Mouse (Mus musculus) limb, embryonic 14.5 days (tissue): ENCODE results near the gene Myoz2. TPM values are rescaled to one million over a fixed set of nuclear protein-coding genes. Genes with fewer than 3 reads are reported as not detected.

ENCODE experiments used
- ATAC-seq: fragments of 200-750 bp; cut with Nextera tagmentation; 2 replicates; pipeline ENCODE4 v1.8.0; 2017; ENCODE audit warnings: low read depth, moderate number of reproducible peaks, moderate TSS enrichment; ENCODE audit not compliant: low FRiP score
- DNase-seq: peaks from one replicate; pipeline ENCODE4 v3.0.0-alpha.2; 2015; ENCODE audit warnings: low spot score
- H3K27ac ChIP-seq: fragments of 300-500 bp; sonication (generic); replicated peaks from 2 replicates; pipeline ENCODE4 v1.5.1; 2014; ENCODE audit warnings: low read depth, mild to moderate bottlenecking, low read length, moderate library complexity, mixed read lengths
- H3K27me3 ChIP-seq: fragments of 300-500 bp; sonication (generic); 2 replicates; pipeline ENCODE4 v1.6.1; 2014; ENCODE audit warnings: low read length, mixed read lengths; ENCODE audit not compliant: control insufficient read depth, insufficient read depth
- H3K36me3 ChIP-seq: fragments of 300-500 bp; sonication (generic); 2 replicates; pipeline ENCODE4 v1.6.1; 2014; ENCODE audit warnings: mild to moderate bottlenecking, low read length, moderate library complexity, mixed read lengths; ENCODE audit not compliant: control insufficient read depth, insufficient read depth
- H3K4me1 ChIP-seq: fragments of 300-500 bp; sonication (generic); 2 replicates; pipeline ENCODE4 v1.6.1; 2014; ENCODE audit warnings: antibody characterized with exemption, low read length, mixed read lengths; ENCODE audit not compliant: control insufficient read depth, insufficient read depth
- H3K4me2 ChIP-seq: fragments of 300-500 bp; sonication (generic); replicated peaks from 2 replicates; pipeline ENCODE4 v1.6.1; 2014; ENCODE audit warnings: low read depth, mild to moderate bottlenecking, low read length, moderate library complexity; ENCODE audit not compliant: severe bottlenecking
- H3K4me3 ChIP-seq: fragments of 300-500 bp; sonication (generic); replicated peaks from 2 replicates; pipeline ENCODE4 v1.5.1; 2014; ENCODE audit warnings: low read length
- H3K9ac ChIP-seq: fragments of 300-500 bp; sonication (generic); 2 replicates; pipeline ENCODE4 v1.6.1; 2014; ENCODE audit warnings: mild to moderate bottlenecking, low read depth, low read length, moderate library complexity; ENCODE audit not compliant: severe bottlenecking
- H3K9me3 ChIP-seq: fragments of 300-500 bp; sonication (generic); 2 replicates; pipeline ENCODE4 v1.6.1; 2016; ENCODE audit warnings: low read length; ENCODE audit not compliant: control insufficient read depth
- POLR2A ChIP-seq: fragments of 200-500 bp; IDR thresholded peaks from 2 replicates; pipeline ENCODE4 v1.8.0; 2012; ENCODE audit warnings: inconsistent platforms, mild to moderate bottlenecking, moderate library complexity, borderline replicate concordance; ENCODE audit not compliant: insufficient read depth, insufficient read length; ENCODE audit errors: extremely low read depth
- WGBS: fragments of 180-500 bp; shearing (Covaris S2); extraction: QIAGEN DNeasy Blood & Tissue Kit; methylation state at CpG from one replicate; pipeline ENCODE4 v1.1.7; 2014; 5-methylcytosine and 5-hydroxymethylcytosine counted together
- polyA plus RNA-seq, 2 experiments: library from polyadenylated mRNA; depleted of rRNA in 1 of 2; stranded (reverse) in 1 of 2; unstranded in 1 of 2; fragments of >200 nt; fragmentation: Nextera tagmentation in 1 of 2; extraction: Ambion mirVana in 1 of 2; gene quantifications; 2 replicates each; pipeline versions ENCODE4 v1.2.1 to v1.2.3; 2012 to 2014

Myoz2 gene
- polyA plus RNA-seq, 2 experiments: 20.2 to 34.6 TPM

- Histone ChIP-seq H3K4me3 (no peak overlapping the region), H3K36me3 (no peaks in the 10 kb centered on the region), H3K27me3 (no peaks in the 10 kb centered on the region), H3K4me2 (no peak overlapping the region), H3K4me1 (no peaks in the 10 kb centered on the region), H3K27ac (no peak overlapping the region), H3K9me3 (no peaks in the 10 kb centered on the region), H3K9ac (no peak overlapping the region)
- WGBS: 90% methylated on average over 14 of the region's 14 CpGs
- ATAC-seq (no peak), DNase-seq (no peak)
- TF ChIP-seq POLR2A: no peak
Observed at GRCm38 (mm10) chr3:123013476-123013875, 21.3 kb downstream of the Myoz2 start.

GRCm38 (mm10) chr3:123009417-123009816 lies 25.4 kb downstream of the Myoz2 start:
- no peaks in the 10 kb centered on the region for H3K4me1 ChIP-seq
- TF ChIP-seq POLR2A: no peak
- H3K9ac ChIP-seq: no peak overlapping the region
- H3K4me3 ChIP-seq: no peak overlapping the region
- DNase-seq: no peak
- no peaks in the 10 kb centered on the region for H3K9me3 ChIP-seq
- H3K36me3 ChIP-seq: no peaks in the 10 kb centered on the region
- WGBS: 67% methylated on average over 6 of the region's 6 CpGs
- H3K27ac ChIP-seq: no peak overlapping the region
- ATAC-seq: no peak
- no peaks in the 10 kb centered on the region for H3K27me3 ChIP-seq
- no peak overlapping the region for H3K4me2 ChIP-seq

- Histone ChIP-seq H3K4me3 (no peak overlapping the region), H3K36me3 (no peaks in the 10 kb centered on the region), H3K9ac (no peak overlapping the region), H3K27me3 (no peaks in the 10 kb centered on the region), H3K9me3 (no peaks in the 10 kb centered on the region), H3K27ac (no peak overlapping the region), H3K4me2 (no peak overlapping the region), H3K4me1 (no peaks in the 10 kb centered on the region)
- no peak for TF ChIP-seq POLR2A
- DNase-seq: no peak
- no peak for ATAC-seq
- WGBS: 86% methylated on average over 10 of the region's 10 CpGs
Observed at GRCm38 (mm10) chr3:123007386-123007785, 27.4 kb downstream of the Myoz2 start.

GRCm38 (mm10) chr3:123001053-123001452 lies 33.8 kb downstream of the Myoz2 start:
- Histone ChIP-seq H3K27ac (no peak overlapping the region), H3K9me3 (no peaks in the 10 kb centered on the region), H3K9ac (no peak overlapping the region), H3K4me1 (no peaks in the 10 kb centered on the region), H3K4me2 (no peak overlapping the region), H3K4me3 (no peak overlapping the region), H3K27me3 (no peaks in the 10 kb centered on the region), H3K36me3 (no peaks in the 10 kb centered on the region)
- TF ChIP-seq POLR2A: no peak
- WGBS: 72% methylated on average over 3 of the region's 3 CpGs
- DNase-seq (no peak), ATAC-seq (no peak)

GRCm38 (mm10) chr3:122998511-122998910 lies 36.3 kb downstream of the Myoz2 start:
- Histone ChIP-seq H3K27ac (no peak overlapping the region), H3K36me3 (no peaks in the 10 kb centered on the region), H3K9ac (no peak overlapping the region), H3K27me3 (no peaks in the 10 kb centered on the region), H3K4me1 (no peaks in the 10 kb centered on the region), H3K4me3 (no peak overlapping the region), H3K9me3 (no peaks in the 10 kb centered on the region), H3K4me2 (no peak overlapping the region)
- no peak for TF ChIP-seq POLR2A
- 85% methylated on average over 8 of the region's 8 CpGs for WGBS
- ATAC-seq (no peak), DNase-seq (no peak)

GRCm38 (mm10) chr3:122996968-122997367 lies 37.8 kb downstream of the Myoz2 start:
- H3K27me3 ChIP-seq: no peaks in the 10 kb centered on the region
- DNase-seq (no peak), ATAC-seq (no peak)
- H3K9ac ChIP-seq: no peak overlapping the region
- H3K9me3 ChIP-seq: no peaks in the 10 kb centered on the region
- no peak overlapping the region for H3K4me3 ChIP-seq
- H3K4me2 ChIP-seq: no peak overlapping the region
- H3K36me3 ChIP-seq: no peaks in the 10 kb centered on the region
- WGBS: 18% methylated on average over 1 of the region's 1 CpGs
- no peak for TF ChIP-seq POLR2A
- H3K27ac ChIP-seq: no peak overlapping the region
- H3K4me1 ChIP-seq: no peaks in the 10 kb centered on the region
